Mouse (Mus musculus) bone marrow macrophage, adult 2 months (primary cell): Measurements from ENCODE around the gene Nup155. TPM values are rescaled to one million over a fixed set of nuclear protein-coding genes. Genes with fewer than 3 reads are reported as not detected.

Experiments
- H3K27ac ChIP-seq: 2 replicates; pipeline ENCODE4 v1.5.1; 2012; ENCODE audit warnings: low read depth, low read length; ENCODE audit not compliant: insufficient read depth
- H3K4me1 ChIP-seq: 2 replicates; pipeline ENCODE4 v1.6.1; 2012; ENCODE audit warnings: low read length; ENCODE audit not compliant: control insufficient read depth, insufficient read depth
- H3K4me3 ChIP-seq: 2 replicates; pipeline ENCODE4 v1.5.1; 2012; ENCODE audit warnings: mild to moderate bottlenecking, low read length, moderate library complexity; ENCODE audit not compliant: insufficient read depth
- CTCF ChIP-seq: IDR thresholded peaks from 2 replicates; pipeline ENCODE4 v1.5.1; 2012; ENCODE audit warnings: low read depth, mild to moderate bottlenecking, low read length, moderate library complexity
- POLR2A ChIP-seq: IDR thresholded peaks from 2 replicates; pipeline ENCODE4 v1.6.1; 2012; ENCODE audit warnings: mild to moderate bottlenecking, low read depth, low read length, borderline replicate concordance
- polyA plus RNA-seq: library from polyadenylated mRNA; stranded (reverse); fragments of >200 nt; gene quantifications from 2 replicates; pipeline ENCODE4 v1.2.4, GENCODE M21; 2012; ENCODE audit not compliant: missing spikeins, insufficient read depth, insufficient read length

Nup155 gene
- polyA plus RNA-seq, 1 experiment: 24.3 TPM

DNA sequence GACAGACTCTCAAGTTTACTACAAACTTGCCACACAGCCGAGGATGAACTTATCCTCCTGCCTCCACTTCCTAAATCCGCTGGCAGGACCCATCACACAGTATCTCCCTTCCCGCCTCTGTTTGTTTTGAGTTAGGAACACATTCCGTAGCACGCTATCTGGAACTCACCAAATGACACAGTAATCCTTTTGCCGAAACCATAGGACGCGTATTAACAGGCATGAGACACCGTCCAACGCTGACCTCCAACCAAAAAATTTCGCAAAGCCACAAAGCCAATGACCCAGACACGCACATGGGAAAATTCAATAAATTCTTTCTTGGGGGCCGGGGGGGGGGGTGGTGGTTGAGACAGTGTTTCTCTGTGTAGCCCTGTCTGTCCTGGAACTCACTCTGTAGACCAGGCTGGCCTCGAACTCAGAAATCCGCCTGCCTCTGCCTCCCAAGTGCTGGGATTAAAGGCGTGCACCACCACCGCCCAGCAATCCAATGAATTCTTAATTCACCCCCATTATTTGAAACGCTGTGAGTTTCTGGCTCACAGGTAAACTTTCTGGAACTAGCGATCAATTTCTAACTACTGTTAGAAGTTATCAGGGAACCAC is 610 bp upstream of the Nup155 start:
- Histone ChIP-seq H3K4me3 (peak overlapping the region; percentile 45), H3K27ac (peak overlapping the region; percentile 58)
- no peak for TF ChIP-seq POLR2A
- no peak for TF ChIP-seq CTCF

DNA sequence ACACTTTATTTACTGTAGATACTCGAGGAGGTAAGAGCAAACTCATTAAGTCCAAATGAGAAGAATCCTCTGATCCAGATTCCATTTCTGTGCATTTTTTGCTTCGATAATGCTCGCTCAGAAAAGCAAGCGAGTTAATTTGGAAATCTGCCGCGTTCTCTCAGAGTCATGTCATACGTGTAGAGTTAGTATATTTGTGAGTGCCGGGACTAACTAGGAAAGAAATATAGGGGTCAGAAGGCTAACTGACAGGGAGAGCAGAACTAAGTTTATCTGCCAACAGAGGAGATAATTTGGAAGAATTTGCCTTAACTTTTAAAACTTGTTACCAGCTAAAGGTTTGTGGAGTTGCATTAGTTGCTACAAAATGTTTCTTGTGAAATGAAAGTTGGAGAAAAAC is 709 bp downstream of the Nup155 start:
- peak overlapping the region; percentile 68; the same call in 1 of the 2 replicates for H3K27ac ChIP-seq
- H3K4me1 ChIP-seq: peaks cover 9% of the 10 kb centered on the region
- H3K4me3 ChIP-seq: peak overlapping the region; percentile 88
- TF ChIP-seq CTCF (no peak), POLR2A (no peak)

More for the DNA sequence above, 610 bp upstream of the Nup155 start:
- peaks cover 9% of the 10 kb centered on the region for H3K4me1 ChIP-seq

DNA sequence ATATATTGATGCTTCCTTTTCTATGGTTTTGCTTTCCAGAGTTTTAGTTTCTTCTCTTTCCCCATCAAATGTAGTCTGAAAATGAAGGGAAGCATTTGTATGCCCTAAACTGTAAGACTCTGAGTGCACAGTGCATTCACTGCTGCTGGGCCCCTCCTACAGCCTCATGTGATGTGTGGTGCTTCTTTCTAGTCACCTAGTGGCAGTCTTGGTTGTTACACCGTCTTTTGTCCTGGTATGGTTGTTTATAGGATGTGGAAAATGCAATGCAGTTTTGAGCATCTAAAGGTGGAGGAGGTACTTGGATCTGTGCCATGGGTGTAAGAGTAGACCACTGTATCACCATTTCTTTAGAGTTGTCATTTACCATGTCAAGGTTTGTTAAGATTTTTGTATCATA is 20.2 kb downstream of the Nup155 start:
- no peak for TF ChIP-seq CTCF
- TF ChIP-seq POLR2A: no peak
- Histone ChIP-seq H3K4me3 (no peak overlapping the region), H3K4me1 (no peaks in the 10 kb centered on the region), H3K27ac (no peak overlapping the region)

DNA sequence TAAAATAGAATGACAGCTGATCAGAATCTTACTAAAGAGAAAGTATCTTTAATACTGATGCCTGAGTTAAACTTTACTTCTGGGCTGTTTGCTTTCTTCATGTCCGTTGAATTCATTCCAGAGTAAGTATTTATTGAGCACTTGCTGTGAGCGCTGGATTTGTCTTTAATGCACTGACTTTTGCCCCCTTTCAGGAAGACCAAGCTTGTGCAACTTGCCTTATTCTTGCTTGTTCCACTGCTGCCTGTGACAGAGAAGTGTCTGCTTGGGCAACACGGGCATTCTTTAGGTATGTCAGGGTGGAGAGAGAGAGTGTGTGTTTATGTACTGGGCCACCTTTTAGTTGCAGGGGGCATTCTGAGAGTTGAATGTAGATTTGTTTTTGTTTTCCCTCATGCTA is 22.2 kb downstream of the Nup155 start:
- TF ChIP-seq CTCF: no peak
- no peak for TF ChIP-seq POLR2A
- H3K4me3 ChIP-seq: no peak overlapping the region
- no peak overlapping the region for H3K27ac ChIP-seq
- H3K4me1 ChIP-seq: no peaks in the 10 kb centered on the region

DNA sequence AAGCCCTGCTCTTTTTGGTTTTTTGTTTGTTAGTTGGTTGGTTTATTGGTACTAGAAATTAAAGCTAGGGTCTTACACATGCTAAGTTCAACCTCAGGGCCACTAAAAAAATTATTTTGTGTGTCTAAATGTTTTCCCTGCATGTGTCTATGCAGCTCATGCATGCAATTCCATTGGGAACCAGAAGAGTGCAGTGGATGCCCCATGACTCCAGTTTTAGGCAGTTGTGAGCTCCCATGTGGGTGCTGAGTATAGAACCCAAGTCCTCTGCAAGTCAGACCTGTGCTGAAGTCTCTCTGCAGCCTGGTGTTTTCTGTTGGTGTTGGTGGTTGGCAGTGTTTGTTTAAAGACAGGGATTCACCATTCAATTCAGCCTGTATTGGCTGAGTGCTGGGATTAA is 22.7 kb downstream of the Nup155 start:
- Histone ChIP-seq H3K4me1 (no peaks in the 10 kb centered on the region), H3K27ac (no peak overlapping the region)

DNA sequence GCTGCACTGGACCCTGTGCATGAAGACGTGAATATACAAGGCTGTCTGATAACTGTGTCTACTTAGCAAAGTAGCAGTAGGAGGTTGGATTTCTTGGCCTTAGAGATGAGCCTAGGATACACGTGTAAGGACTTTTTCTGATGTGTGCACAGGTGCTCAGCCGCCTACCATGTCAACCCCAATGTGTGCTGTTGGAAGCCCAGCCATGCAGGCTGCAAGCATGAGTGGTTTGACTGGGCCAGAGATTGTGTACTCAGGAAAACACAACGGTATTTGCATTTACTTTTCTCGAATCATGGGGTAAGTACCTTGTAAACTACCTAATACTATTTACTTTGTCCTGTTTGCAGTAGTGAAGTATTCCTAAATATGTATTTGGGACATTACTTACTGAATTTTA is 26.5 kb downstream of the Nup155 start:
- Histone ChIP-seq H3K4me1 (no peaks in the 10 kb centered on the region), H3K27ac (no peak overlapping the region), H3K4me3 (no peak overlapping the region)
- TF ChIP-seq POLR2A (no peak), CTCF (no peak)

More for the DNA sequence above, 22.7 kb downstream of the Nup155 start:
- H3K4me3 ChIP-seq: no peak overlapping the region
- TF ChIP-seq CTCF (no peak), POLR2A (no peak)

DNA sequence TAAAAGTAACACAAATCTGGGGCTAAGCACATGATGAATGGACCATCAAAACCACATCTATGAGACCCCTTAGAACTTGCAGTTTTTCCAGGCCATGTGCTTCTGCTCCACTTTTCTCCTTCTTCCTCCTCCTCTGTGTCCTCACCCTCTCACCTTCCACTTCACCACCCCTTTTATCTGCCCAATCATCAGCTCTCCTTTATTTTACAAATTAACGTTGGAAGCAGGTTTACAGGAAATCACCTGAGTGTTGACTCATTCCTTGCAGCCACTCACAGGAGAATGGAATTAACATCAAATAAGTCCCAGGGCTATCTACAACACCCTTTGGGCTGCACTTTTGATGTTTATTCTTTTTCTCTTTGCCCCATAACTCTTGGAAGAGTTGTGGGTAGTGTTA is 52.8 kb downstream of the Nup155 start:
- TF ChIP-seq POLR2A (no peak), CTCF (no peak)
- Histone ChIP-seq H3K27ac (no peak overlapping the region), H3K4me1 (no peaks in the 10 kb centered on the region), H3K4me3 (no peak overlapping the region)

DNA sequence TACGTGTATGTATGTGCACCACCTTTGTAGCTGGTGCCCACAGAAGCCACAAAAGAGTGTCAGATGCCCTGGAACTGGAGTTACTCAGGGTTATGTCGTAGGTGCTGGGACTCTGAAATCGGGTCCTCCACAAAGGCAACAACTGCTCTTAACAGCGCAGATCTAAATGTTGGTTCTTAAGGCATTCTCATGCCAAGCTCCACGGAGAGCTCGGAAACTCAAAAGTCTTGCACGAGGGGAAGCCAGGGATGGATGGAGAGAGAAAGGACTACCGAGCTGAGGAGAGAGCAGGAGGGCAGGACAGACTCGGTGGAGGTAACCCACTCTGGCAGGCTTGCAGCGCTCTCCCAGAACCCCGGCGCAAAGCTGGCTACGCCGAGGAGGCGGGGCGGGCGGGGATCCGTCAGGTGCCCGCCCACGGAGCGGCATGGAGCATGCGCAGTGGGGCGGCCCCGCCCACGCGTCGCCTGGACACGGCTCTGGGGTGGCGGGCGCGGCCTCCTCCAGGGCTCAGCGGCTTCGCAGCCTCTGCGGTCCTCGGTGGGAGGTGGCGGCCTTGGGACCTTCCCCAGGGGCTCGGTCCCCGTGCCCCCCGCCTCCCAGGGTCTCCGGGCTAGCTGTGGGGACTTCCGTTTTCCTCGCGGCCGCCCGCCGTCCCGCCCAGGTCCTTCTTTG is 59.7 kb downstream of the Nup155 start, which contains the start of gene Cplane1:
Gene Cplane1, plus strand, starts transcription at position 516 of the 675 bp plus-strand sequence.
- peak within 1 kb of the TSS; percentile 79 for H3K4me3 ChIP-seq
- peak within 1 kb of the TSS; percentile 27; the same call in 1 of the 2 replicates for H3K27ac ChIP-seq
- TF ChIP-seq POLR2A (0 out of 2 replicates have a peak, but pooled peaks have one; percentile 65), CTCF (no peak)
- H3K4me1 ChIP-seq: peaks cover 4% of the 10 kb centered on the region

DNA sequence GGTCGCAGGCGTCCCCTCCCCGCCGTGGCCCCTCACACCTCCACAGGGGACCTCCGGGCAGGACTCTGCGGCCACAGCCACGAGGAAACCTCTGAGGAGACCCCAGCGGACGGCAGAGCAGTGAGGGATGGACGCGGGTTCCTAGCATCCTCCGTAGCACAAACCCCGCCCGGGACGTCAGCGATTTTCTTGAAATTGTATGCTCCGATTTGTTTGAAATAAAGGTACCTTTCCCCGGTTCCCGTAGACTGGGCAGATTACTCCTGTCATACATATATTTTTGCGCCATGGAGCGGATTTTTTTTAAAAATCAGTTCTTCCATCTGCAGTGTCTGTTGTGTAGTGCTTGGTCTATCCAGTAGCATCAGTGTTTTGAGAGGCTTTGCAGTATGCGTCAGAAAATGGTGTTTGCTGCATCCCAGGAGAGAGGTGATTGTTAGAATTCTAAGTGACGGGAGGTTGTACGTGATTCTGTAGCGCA is 60.2 kb downstream of the Nup155 start:
- H3K4me1 ChIP-seq: peaks cover 4% of the 10 kb centered on the region
- no peak overlapping the region for H3K27ac ChIP-seq
- H3K4me3 ChIP-seq: peak overlapping the region; percentile 79
- TF ChIP-seq CTCF: no peak
- TF ChIP-seq POLR2A: no peak

DNA sequence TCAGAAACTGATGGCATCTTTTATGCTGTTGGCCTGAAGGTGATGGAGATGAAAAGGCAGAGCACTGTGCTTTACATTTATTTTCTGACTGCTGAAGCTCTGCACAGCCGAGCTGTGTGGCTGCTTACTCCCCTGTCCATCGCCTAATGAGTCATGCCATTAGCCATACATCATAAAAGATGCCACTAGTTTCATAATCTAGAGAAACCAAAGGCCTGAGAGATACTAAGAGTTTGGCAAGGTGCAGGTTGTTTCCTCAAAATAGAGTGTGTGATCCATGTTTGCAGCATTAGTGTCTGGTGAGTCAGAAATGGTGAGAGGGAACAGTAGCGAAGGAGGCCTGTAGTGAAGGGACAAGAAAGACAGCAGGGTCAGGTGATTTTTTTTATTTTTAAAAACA is 80.5 kb downstream of the Nup155 start:
- H3K27ac ChIP-seq: no peak overlapping the region
- no peaks in the 10 kb centered on the region for H3K4me1 ChIP-seq
- H3K4me3 ChIP-seq: no peak overlapping the region
- no peak for TF ChIP-seq CTCF
- TF ChIP-seq POLR2A: no peak
